ENCODE assay signal across 11 mouse cellular contexts in genomic region chr3:31259553-31260255, GRCm38 (mm10). TPM values are rescaled to one million over a fixed set of nuclear protein-coding genes. Genes with fewer than 3 reads are reported as not detected.
DNase-seq lines count a peak whose midpoint lies in the region; ATAC-seq and TF ChIP-seq lines count a peak whose summit lies in the region.
"Had no signal": no experiment of that assay in that cellular context is flagged by ENCODE, and none has a peak within 500 bp of the region (broad histone marks: within the 10 kb centered on the region; RNA-seq: fewer than 3 reads in every experiment).

No protein-coding gene starts in this region.

- TF ChIP-seq CTCF in kidney, adult 2 months (conservative IDR thresholded peaks at IDR 0.05; ENCODE audit: insufficient read depth, insufficient read length, low read depth, low read length): no peak
- no peak for TF ChIP-seq CTCF in Patski (IDR thresholded peaks at IDR 0.05)
- no peak for TF ChIP-seq CTCF in forebrain, postnatal 0 days (IDR thresholded peaks at IDR 0.05; ENCODE audit: low read depth)

- H3K27me3 ChIP-seq in kidney, adult 2 months (replicated peaks; ENCODE audit: control insufficient read depth, insufficient read depth, low read length): no peaks in the 10 kb centered on the region
- H3K27me3 ChIP-seq in Patski: no peaks in the 10 kb centered on the region
- no peaks in the 10 kb centered on the region for H3K27me3 ChIP-seq in limb, embryonic 10.5 days (ENCODE audit: low read depth, poor library complexity, severe bottlenecking)
- no peaks in the 10 kb centered on the region for H3K27me3 ChIP-seq in forebrain, postnatal 0 days (ENCODE audit: insufficient read depth, low read length)

- 49% methylated on average over 7 of the region's 7 CpGs for WGBS in kidney, adult 2 months
- 61% methylated on average over 7 of the region's 7 CpGs for WGBS in limb, embryonic 10.5 days
- 67% methylated on average over 7 of the region's 7 CpGs for WGBS in forebrain, postnatal 0 days

- POLR2A ChIA-PET in Patski (lab: Charles Lee): no interaction called here

- H3K36me3 ChIP-seq in kidney, adult 2 months (ENCODE audit: control insufficient read depth, insufficient read depth, low read length): no peaks in the 10 kb centered on the region
- H3K36me3 ChIP-seq in limb, embryonic 10.5 days: no peaks in the 10 kb centered on the region
- peaks cover 9% of the 10 kb centered on the region for H3K36me3 ChIP-seq in forebrain, postnatal 0 days (ENCODE audit: insufficient read depth)

- no peak overlapping the region for H3K27ac ChIP-seq in kidney, adult 2 months (ENCODE audit: insufficient read depth, low read depth, low read length)
- H3K27ac ChIP-seq in limb, embryonic 10.5 days: peak overlapping the region; percentile 90
- no peak overlapping the region for H3K27ac ChIP-seq in forebrain, postnatal 0 days (ENCODE audit: low read depth, low read length)
- H3K27ac ChIP-seq: left cerebral cortex, adult 2 months had no signal

- no peak overlapping the region for H3K4me3 ChIP-seq in kidney, adult 2 months (ENCODE audit: insufficient read depth, low read depth, low read length)
- H3K4me3 ChIP-seq in limb, embryonic 10.5 days: no peak overlapping the region
- H3K4me3 ChIP-seq in forebrain, postnatal 0 days (ENCODE audit: low read depth, low read length): no peak overlapping the region
- H3K4me3 ChIP-seq: erythroblast, embryonic 14.5 days; left cerebral cortex, adult 2 months had no signal

- no peak overlapping the region for H3K9ac ChIP-seq in forebrain, postnatal 0 days

- peak; percentile 9 for DNase-seq in kidney, adult 2 months
- DNase-seq in kidney, adult 9 months: no peak
- DNase-seq in 416B (ENCODE audit: low read depth) (peak; percentile 17), Patski (ENCODE audit: low read depth, low spot score) (no peak)
- DNase-seq in limb, embryonic 10.5 days (ENCODE audit: low spot score): no peak
- DNase-seq in forebrain, postnatal 0 days: no peak
- no peak for DNase-seq in gastrocnemius, postnatal 10 days
- DNase-seq: heart, postnatal 36 days; thymus, postnatal 14 days had no signal

- CTCF ChIA-PET in Patski (lab: Charles Lee): interaction anchor here (0.9 to 6.2 kb wide), 10 partner anchors 10 to 179 kb away, joined by 3 to 37 read pairs (median 4); no protein-coding TSS in a partner anchor

- ATAC-seq in Patski: peak; percentile 3
- no peak for ATAC-seq in forebrain, postnatal 0 days

- H3K4me1 ChIP-seq in kidney, adult 2 months (ENCODE audit: control insufficient read depth, insufficient read depth, low read length): peaks cover 3% of the 10 kb centered on the region; the same call in 1 of the 2 replicates
- H3K4me1 ChIP-seq in limb, embryonic 10.5 days: peaks cover 34% of the 10 kb centered on the region
- peaks cover 7% of the 10 kb centered on the region; the same call in 1 of the 2 replicates for H3K4me1 ChIP-seq in forebrain, postnatal 0 days (ENCODE audit: insufficient read depth)

- in situ Hi-C loops in Patski (cut with MboI; ENCODE audit: low pct_unique_long_range_greater_than_20kb): loop anchor here (10.0 kb wide), 1 partner anchor 205 kb away; no protein-coding TSS in a partner anchor

- no peaks in the 10 kb centered on the region for H3K9me3 ChIP-seq in limb, embryonic 10.5 days (replicated peaks)
- H3K9me3 ChIP-seq in forebrain, postnatal 0 days (ENCODE audit: low read length): no peaks in the 10 kb centered on the region

- no peak overlapping the region for H3K4me2 ChIP-seq in forebrain, postnatal 0 days (ENCODE audit: low read depth)

- TF ChIP-seq POLR2A in kidney, adult 2 months (IDR thresholded peaks at IDR 0.05; ENCODE audit: low read depth, low read length): no peak

RNA-seq across cellular contexts. Expression of gene Slc7a14, which starts 50.5 kb away (rescaled TPM):
- 0.07 and 0.13 TPM in 2 replicates for polyA plus RNA-seq in kidney, adult 2 months (2012; rRNA removed)
- polyA plus RNA-seq in Patski (2021): 0.05 TPM
- polyA plus RNA-seq in limb, embryonic 10.5 days (2016; fragmentation: Nextera tagmentation; extraction: Ambion mirVana): 0.09 and 0.15 TPM in 2 replicates
- total RNA-seq in forebrain, postnatal 0 days (2014; rRNA removed): 12.7 and 20.3 TPM in 2 replicates
- 3.2 and 5.7 TPM in 2 replicates for polyA plus RNA-seq in forebrain, postnatal 0 days (2015; fragmentation: Nextera tagmentation; extraction: Ambion mirVana)
- under 1 TPM; 0.07 to 0.14 TPM for total RNA-seq in gastrocnemius, postnatal 10 days (2021)
- polyA plus RNA-seq: erythroblast, embryonic 14.5 days had no signal

Comparison
In these comparisons a context has a peak if more than half of its experiments do, and no peak if none do; other contexts are left out.
1. DNase-seq: peak in kidney, adult 2 months (single experiment) and 416B (single experiment); none in kidney, adult 9 months (single experiment), Patski (single experiment), limb, embryonic 10.5 days (single experiment), forebrain, postnatal 0 days (single experiment) and gastrocnemius, postnatal 10 days (single experiment).